Mouse (Mus musculus) liver, postnatal 0 days (tissue): ENCODE measurements around the gene Gxylt1. TPM values are rescaled to one million over a fixed set of nuclear protein-coding genes. Genes with fewer than 3 reads are reported as not detected.
A peak's percentile ranks its signal among the peaks of the same experiment; 100 is the strongest.

ENCODE experiments used
- ATAC-seq: fragments of 200-750 bp; cut with Nextera tagmentation; 2 replicates; pipeline ENCODE4 v1.8.0; 2017; ENCODE audit warnings: mild to moderate bottlenecking, moderate library complexity
- DNase-seq: peaks from one replicate; pipeline ENCODE4 v3.0.0-alpha.2; 2016
- H3K27ac ChIP-seq: fragments of 300-500 bp; sonication (generic); 2 replicates; pipeline ENCODE4 v1.5.1; 2014; ENCODE audit warnings: antibody characterized with exemption, moderate library complexity, mild to moderate bottlenecking, low read depth
- H3K27me3 ChIP-seq: fragments of 300-500 bp; sonication (generic); 2 replicates; pipeline ENCODE4 v1.6.1; 2014; ENCODE audit warnings: low read length, control low read depth, mixed read lengths; ENCODE audit not compliant: insufficient read depth
- H3K36me3 ChIP-seq: fragments of 300-500 bp; sonication (generic); replicated peaks from 2 replicates; pipeline ENCODE4 v1.6.1; 2014; ENCODE audit warnings: mild to moderate bottlenecking, control low read depth, low read length, moderate library complexity, mixed read lengths; ENCODE audit not compliant: insufficient read depth
- H3K4me1 ChIP-seq: fragments of 300-500 bp; sonication (generic); 2 replicates; pipeline ENCODE4 v1.6.1; 2014; ENCODE audit warnings: antibody characterized with exemption, mild to moderate bottlenecking, control low read depth; ENCODE audit not compliant: insufficient read depth
- H3K4me2 ChIP-seq: fragments of 300-500 bp; sonication (generic); 2 replicates; pipeline ENCODE4 v1.6.1; 2014; ENCODE audit warnings: low read depth, mild to moderate bottlenecking, low read length, moderate library complexity, mixed read lengths
- H3K4me3 ChIP-seq: fragments of 300-500 bp; sonication (generic); 2 replicates; pipeline ENCODE4 v1.5.1; 2014; ENCODE audit warnings: low read depth, low read length
- H3K9ac ChIP-seq: fragments of 300-500 bp; sonication (generic); replicated peaks from 2 replicates; pipeline ENCODE4 v1.6.1; 2014; ENCODE audit warnings: mild to moderate bottlenecking, moderate library complexity
- H3K9me3 ChIP-seq: fragments of 300-500 bp; sonication (generic); 2 replicates; pipeline ENCODE4 v1.6.1; 2016; ENCODE audit warnings: mild to moderate bottlenecking, control low read depth, low read length, mixed read lengths
- CTCF ChIP-seq: sonication (generic); IDR thresholded peaks from 2 replicates; pipeline ENCODE4 v1.5.1; 2016; ENCODE audit warnings: antibody characterized with exemption, low read depth
- EP300 ChIP-seq: IDR thresholded peaks from 2 replicates; pipeline ENCODE4 v1.6.1; 2016; ENCODE audit warnings: antibody characterized with exemption, low read depth, mild to moderate bottlenecking
- WGBS: fragments of 180-500 bp; shearing (Covaris S2); extraction: QIAGEN DNeasy Blood & Tissue Kit; methylation state at CpG from one replicate; pipeline ENCODE4 v1.1.7; 2014; ENCODE audit not compliant: insufficient replicate concordance; 5-methylcytosine and 5-hydroxymethylcytosine counted together
- polyA plus RNA-seq: library from polyadenylated mRNA; unstranded; fragments of >200 nt; fragmentation: Nextera tagmentation; extraction: Ambion mirVana; gene quantifications from 2 replicates; pipeline ENCODE4 v1.2.1, GENCODE M21; 2015

The Gxylt1 gene
- polyA plus RNA-seq, 1 experiment from 2014 or later: 2.0 TPM

GRCm38 (mm10) chr15:93287628-93288027 is 12.6 kb upstream of the Gxylt1 start:
- Histone ChIP-seq H3K4me3 (no peak overlapping the region), H3K27me3 (no peaks in the 10 kb centered on the region), H3K4me1 (peaks cover 2% of the 10 kb centered on the region), H3K9ac (no peak overlapping the region), H3K36me3 (peaks cover 6% of the 10 kb centered on the region), H3K9me3 (no peaks in the 10 kb centered on the region), H3K27ac (no peak overlapping the region), H3K4me2 (no peak overlapping the region)
- 53% methylated on average over 2 of the region's 2 CpGs for WGBS
- ATAC-seq (no peak), DNase-seq (no peak)
- TF ChIP-seq CTCF (no peak), EP300 (no peak)

DNA sequence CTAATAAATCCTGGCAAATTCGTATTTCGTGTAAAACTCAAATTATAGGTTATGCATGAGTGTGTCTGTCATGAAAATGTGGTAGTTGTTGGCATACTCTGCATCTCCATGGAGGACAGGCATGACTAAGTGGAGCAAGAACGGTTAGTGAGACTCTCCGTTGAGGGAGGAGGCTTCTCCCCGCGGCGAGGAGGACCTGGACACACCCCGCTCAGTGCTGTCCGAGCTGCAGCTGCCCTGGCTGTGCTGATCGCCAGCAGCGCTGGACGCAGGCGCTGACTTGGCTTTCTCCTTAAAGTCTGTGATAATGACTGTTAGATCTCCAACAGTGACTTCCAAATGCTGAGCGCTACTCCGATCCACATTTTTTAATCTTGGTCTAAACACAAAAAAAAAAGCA is 10.3 kb upstream of the Gxylt1 start:
- DNase-seq (no peak), ATAC-seq (no peak)
- Histone ChIP-seq H3K36me3 (peaks cover 6% of the 10 kb centered on the region), H3K4me1 (peaks cover 2% of the 10 kb centered on the region), H3K9ac (no peak overlapping the region), H3K27me3 (no peaks in the 10 kb centered on the region), H3K27ac (no peak overlapping the region), H3K9me3 (no peaks in the 10 kb centered on the region), H3K4me3 (no peak overlapping the region), H3K4me2 (no peak overlapping the region)
- WGBS: 80% methylated on average over 15 of the region's 15 CpGs
- TF ChIP-seq EP300: no peak
- TF ChIP-seq CTCF: no peak

- 0 out of 2 replicates have a peak overlapping the region, but pooled peaks have one; percentile 26 for H3K27ac ChIP-seq
- DNase-seq: no peak
- H3K4me3 ChIP-seq: no peak overlapping the region
- no peaks in the 10 kb centered on the region for H3K9me3 ChIP-seq
- peak; percentile 45 for ATAC-seq
- TF ChIP-seq EP300 (peak; percentile 62; the same call in 1 of the 2 replicates), CTCF (no peak)
- H3K36me3 ChIP-seq: peaks cover under 1% of the 10 kb centered on the region
- H3K27me3 ChIP-seq: no peaks in the 10 kb centered on the region
- H3K4me1 ChIP-seq: peaks cover 2% of the 10 kb centered on the region
- H3K4me2 ChIP-seq: no peak overlapping the region
- H3K9ac ChIP-seq: no peak overlapping the region
- WGBS: 60% methylated on average over 6 of the region's 6 CpGs
These were observed 9.3 kb upstream of the Gxylt1 start for GRCm38 (mm10) chr15:93284326-93284725.

GRCm38 (mm10) chr15:93283349-93283748 is 8.4 kb upstream of the Gxylt1 start:
- H3K9ac ChIP-seq: no peak overlapping the region
- 78% methylated on average over 11 of the region's 11 CpGs for WGBS
- H3K27me3 ChIP-seq: no peaks in the 10 kb centered on the region
- TF ChIP-seq CTCF (peak; percentile 63), EP300 (no peak)
- H3K9me3 ChIP-seq: no peaks in the 10 kb centered on the region
- no peaks in the 10 kb centered on the region; the same call in none of the 2 replicates for H3K36me3 ChIP-seq
- ATAC-seq (no peak), DNase-seq (peak; percentile 30)
- no peak overlapping the region for H3K27ac ChIP-seq
- H3K4me1 ChIP-seq: peaks cover 2% of the 10 kb centered on the region; the same call in 1 of the 2 replicates
- no peak overlapping the region for H3K4me2 ChIP-seq
- no peak overlapping the region for H3K4me3 ChIP-seq

- Histone ChIP-seq H3K4me1 (peaks cover 20% of the 10 kb centered on the region), H3K4me3 (peak overlapping the region; percentile 88), H3K9ac (peak overlapping the region; percentile 77; the same call in 1 of the 2 replicates), H3K27me3 (no peaks in the 10 kb centered on the region), H3K9me3 (no peaks in the 10 kb centered on the region), H3K36me3 (no peaks in the 10 kb centered on the region; the same call in 1 of the 2 replicates), H3K4me2 (peak overlapping the region; percentile 91), H3K27ac (peak overlapping the region; percentile 82; the same call in 1 of the 2 replicates)
- TF ChIP-seq EP300: no peak
- no peak for TF ChIP-seq CTCF
- WGBS: 8% methylated on average over 14 of the region's 14 CpGs
- DNase-seq (peak; percentile 25), ATAC-seq (no peak)
These were observed 1.3 kb upstream of the Gxylt1 start for GRCm38 (mm10) chr15:93276276-93276675.

- Histone ChIP-seq H3K4me2 (peak overlapping the region; percentile 91), H3K4me1 (peaks cover 24% of the 10 kb centered on the region), H3K36me3 (no peaks in the 10 kb centered on the region; the same call in 1 of the 2 replicates), H3K9me3 (no peaks in the 10 kb centered on the region), H3K4me3 (peak overlapping the region; percentile 88), H3K27ac (peak overlapping the region; percentile 82), H3K9ac (peak overlapping the region; percentile 77), H3K27me3 (no peaks in the 10 kb centered on the region)
- WGBS: under 1% methylated on average over 21 of the region's 21 CpGs
- ATAC-seq (peak; percentile 42), DNase-seq (peak; percentile 64)
- no peak for TF ChIP-seq EP300
- peak; percentile 20; the same call in 1 of the 2 replicates for TF ChIP-seq CTCF
These were observed 644 bp upstream of the Gxylt1 start for GRCm38 (mm10) chr15:93275623-93276022.
